Mouse (Mus musculus): ENCODE results near the gene Ube2n. TPM values are rescaled to one million over a fixed set of nuclear protein-coding genes. Genes with fewer than 3 reads are reported as not detected.

The Ube2n gene
- total RNA-seq (2021), result 100 to 1,000 TPM; 184 to 202 TPM

GRCm38 (mm10) chr10:95514656-95515292 is at the start of gene Ube2n:
Gene Ube2n, plus strand, starts transcription at chr10:95515145.
- intact Hi-C loops (cut with DNase I), result loop anchor here (1.0 kb wide), 2 partner anchors 12 to 50 kb away; partner anchors contain the start of gene Nudt4

GRCm38 (mm10) chr10:95465485-95465896 is 49.5 kb upstream of the Ube2n start:
- DNase-seq (ENCODE audit: low spot score in 2 of 2), result no peak

More at GRCm38 (mm10) chr10:95514656-95515292, at the start of gene Ube2n:
- DNase-seq (ENCODE audit: low spot score in 2 of 2), result peak; percentile 98 to 99

GRCm38 (mm10) chr10:95468894-95469293 is 46.1 kb upstream of the Ube2n start:
- DNase-seq (ENCODE audit: low spot score in 2 of 2), result no peak
- intact Hi-C loops (cut with DNase I), result no loop called here

More at GRCm38 (mm10) chr10:95465485-95465896, 49.5 kb upstream of the Ube2n start:
- intact Hi-C loops (cut with DNase I), result no loop called here

- intact Hi-C loops (cut with DNase I), result loop anchor here (5.0 to 10.0 kb wide), 2 partner anchors 54 to 226 kb away; partner anchors contain the start of gene Socs2
- no peak for DNase-seq (ENCODE audit: low spot score in 2 of 2)
These were observed 43.8 kb upstream of the Ube2n start for GRCm38 (mm10) chr10:95471186-95471585.

GRCm38 (mm10) chr10:95471889-95472547 is 42.9 kb upstream of the Ube2n start:
- intact Hi-C loops (cut with DNase I), result loop anchor here (2.0 to 10.0 kb wide), 3 partner anchors 55 to 783 kb away; partner anchors contain the start of genes Cep83 and Socs2
- peak; percentile 19 to 80 for DNase-seq (ENCODE audit: low spot score in 2 of 2)

GRCm38 (mm10) chr10:95475923-95476322 is 39.0 kb upstream of the Ube2n start:
- intact Hi-C loops (cut with DNase I), result loop anchor here (1.0 to 10.0 kb wide), 4 partner anchors 231 to 484 kb away; no protein-coding TSS in a partner anchor
- DNase-seq (ENCODE audit: low spot score in 2 of 2), result peak; percentile 75 to 86

GRCm38 (mm10) chr10:95477516-95477915 is 37.4 kb upstream of the Ube2n start:
- no peak for DNase-seq (ENCODE audit: low spot score in 2 of 2)
- intact Hi-C loops (cut with DNase I), result loop anchor here (2.0 to 10.0 kb wide), 3 partner anchors 233 to 389 kb away; no protein-coding TSS in a partner anchor

GRCm38 (mm10) chr10:95489653-95490052 is 25.3 kb upstream of the Ube2n start:
- DNase-seq (ENCODE audit: low spot score in 2 of 2), result no peak
- intact Hi-C loops (cut with DNase I), result loop anchor here (10.0 kb wide), 1 partner anchor 545 kb away; no protein-coding TSS in a partner anchor

- intact Hi-C loops (cut with DNase I), result loop anchor here (10.0 kb wide), 1 partner anchor 541 kb away; no protein-coding TSS in a partner anchor
- DNase-seq (ENCODE audit: low spot score in 2 of 2), result no peak
These were observed 20.7 kb upstream of the Ube2n start for GRCm38 (mm10) chr10:95494268-95494667.

- no peak for DNase-seq (ENCODE audit: low spot score in 2 of 2)
- intact Hi-C loops (cut with DNase I), result loop anchor here (2.0 kb wide), 1 partner anchor 394 kb away; no protein-coding TSS in a partner anchor
These were observed 13.9 kb upstream of the Ube2n start for GRCm38 (mm10) chr10:95501033-95501432.

GRCm38 (mm10) chr10:95501463-95502081 is 13.4 kb upstream of the Ube2n start, which contains the start of gene Mrpl42:
Gene Mrpl42, minus strand, starts transcription at chr10:95501940.
- peak; percentile 88 to 92 for DNase-seq (ENCODE audit: low spot score in 2 of 2)
- intact Hi-C loops (cut with DNase I), result loop anchor here (1.0 to 2.0 kb wide), 2 partner anchors 13 to 393 kb away; no protein-coding TSS in a partner anchor

- intact Hi-C loops (cut with DNase I), result no loop called here
- DNase-seq (ENCODE audit: low spot score in 2 of 2), result no peak
These were observed 11.3 kb upstream of the Ube2n start for GRCm38 (mm10) chr10:95503443-95504235.

GRCm38 (mm10) chr10:95504341-95504740 is 10.6 kb upstream of the Ube2n start:
- intact Hi-C loops (cut with DNase I), result no loop called here
- no peak for DNase-seq (ENCODE audit: low spot score in 2 of 2)

GRCm38 (mm10) chr10:95508126-95508525 is 6.8 kb upstream of the Ube2n start:
- intact Hi-C loops (cut with DNase I), result no loop called here
- DNase-seq (ENCODE audit: low spot score in 2 of 2), result no peak

GRCm38 (mm10) chr10:95508793-95509192 is 6.2 kb upstream of the Ube2n start:
- peak in 1 of 2 experiments; percentile 37 for DNase-seq (ENCODE audit: low spot score in 2 of 2)
- intact Hi-C loops (cut with DNase I), result no loop called here

GRCm38 (mm10) chr10:95509263-95509662 is 5.7 kb upstream of the Ube2n start:
- intact Hi-C loops (cut with DNase I), result no loop called here
- DNase-seq (ENCODE audit: low spot score in 2 of 2), result no peak

GRCm38 (mm10) chr10:95512635-95513034 is 2.3 kb upstream of the Ube2n start:
- DNase-seq (ENCODE audit: low spot score in 2 of 2), result no peak
- intact Hi-C loops (cut with DNase I), result no loop called here

- intact Hi-C loops (cut with DNase I), result loop anchor here (1.0 kb wide), 1 partner anchor 12 kb away; no protein-coding TSS in a partner anchor
- DNase-seq (ENCODE audit: low spot score in 2 of 2), result no peak
These were observed 983 bp upstream of the Ube2n start for GRCm38 (mm10) chr10:95513768-95514556.
